Mouse (Mus musculus): ENCODE data around the gene Ptpn11.
"Not testable (repeated sequence)": the region's sequence is repeated elsewhere in the genome, so short reads cannot be mapped to it uniquely, and the experiment has no call there.

The Ptpn11 gene

GRCm38 (mm10) chr5:121190836-121191583 lies at the start of gene Ptpn11:
Ptpn11 (minus strand) TSS chr5:121191397.
- in situ Hi-C loops (cut with MboI, MseI): no loop called here

- in situ Hi-C loops (cut with MboI, MseI): no loop called here
Observed at GRCm38 (mm10) chr5:121239846-121240245, 48.6 kb upstream of the Ptpn11 start.

- in situ Hi-C loops (cut with MboI, MseI): no loop called here
Observed at GRCm38 (mm10) chr5:121238208-121238607, 47.0 kb upstream of the Ptpn11 start.

- in situ Hi-C loops (cut with MboI, MseI): no loop called here
Observed at GRCm38 (mm10) chr5:121236171-121236570, 45.0 kb upstream of the Ptpn11 start.

GRCm38 (mm10) chr5:121233726-121234125 lies 42.5 kb upstream of the Ptpn11 start:
- in situ Hi-C loops (cut with MboI, MseI): no loop called here

- in situ Hi-C loops (cut with MboI, MseI): no loop called here
Observed at GRCm38 (mm10) chr5:121232789-121233188, 41.6 kb upstream of the Ptpn11 start.

- in situ Hi-C loops (cut with MboI, MseI): no loop called here
Observed at GRCm38 (mm10) chr5:121230811-121231210, 39.6 kb upstream of the Ptpn11 start.

- in situ Hi-C loops (cut with MboI, MseI): no loop called here
Observed at GRCm38 (mm10) chr5:121229182-121229581, 38.0 kb upstream of the Ptpn11 start.

GRCm38 (mm10) chr5:121227330-121227729 lies 36.1 kb upstream of the Ptpn11 start:
- in situ Hi-C loops (cut with MboI, MseI): not testable (repeated sequence)

- in situ Hi-C loops (cut with MboI, MseI): no loop called here
Observed at GRCm38 (mm10) chr5:121226845-121227244, 35.6 kb upstream of the Ptpn11 start.

GRCm38 (mm10) chr5:121226406-121226805 lies 35.2 kb upstream of the Ptpn11 start:
- in situ Hi-C loops (cut with MboI, MseI): no loop called here

GRCm38 (mm10) chr5:121225854-121226253 lies 34.7 kb upstream of the Ptpn11 start:
- in situ Hi-C loops (cut with MboI, MseI): no loop called here

- in situ Hi-C loops (cut with MboI, MseI): no loop called here
Observed at GRCm38 (mm10) chr5:121224856-121225255, 33.7 kb upstream of the Ptpn11 start.

- in situ Hi-C loops (cut with MboI, MseI): not testable (repeated sequence)
Observed at GRCm38 (mm10) chr5:121224020-121224419, 32.8 kb upstream of the Ptpn11 start.

- in situ Hi-C loops (cut with MboI, MseI): no loop called here
Observed at GRCm38 (mm10) chr5:121221328-121221850, 30.2 kb upstream of the Ptpn11 start.

- in situ Hi-C loops (cut with MboI, MseI): no loop called here
Observed at GRCm38 (mm10) chr5:121220732-121221301, 29.6 kb upstream of the Ptpn11 start.

- in situ Hi-C loops (cut with MboI, MseI): loop anchor here (5.0 kb wide), 2 partner anchors 47 to 157 kb away; no protein-coding TSS in a partner anchor
Observed at GRCm38 (mm10) chr5:121219980-121220731, 29.0 kb upstream of the Ptpn11 start, which contains the start of gene Hectd4. Hectd4 (plus strand) TSS chr5:121220219.

- in situ Hi-C loops (cut with MboI, MseI): loop anchor here (5.0 kb wide), 2 partner anchors 48 to 158 kb away; no protein-coding TSS in a partner anchor
Observed at GRCm38 (mm10) chr5:121219190-121219589, 28.0 kb upstream of the Ptpn11 start.

- in situ Hi-C loops (cut with MboI, MseI): loop anchor here (5.0 kb wide), 2 partner anchors 50 to 160 kb away; no protein-coding TSS in a partner anchor
Observed at GRCm38 (mm10) chr5:121217313-121217634, 26.1 kb upstream of the Ptpn11 start.

- in situ Hi-C loops (cut with MboI, MseI): loop anchor here (5.0 kb wide), 2 partner anchors 51 to 161 kb away; no protein-coding TSS in a partner anchor
Observed at GRCm38 (mm10) chr5:121216584-121217312, 25.6 kb upstream of the Ptpn11 start.

GRCm38 (mm10) chr5:121216126-121216446 lies 24.9 kb upstream of the Ptpn11 start:
- in situ Hi-C loops (cut with MboI, MseI): loop anchor here (5.0 kb wide), 2 partner anchors 51 to 161 kb away; no protein-coding TSS in a partner anchor

Measured in regulatory T cell (primary cell).